Mouse (Mus musculus) left cerebral cortex, postnatal 14 days (tissue): ENCODE measurements around the gene Apon. TPM values are rescaled to one million over a fixed set of nuclear protein-coding genes. Genes with fewer than 3 reads are reported as not detected.
A peak's percentile ranks its signal among the peaks of the same experiment; 100 is the strongest.
"Not testable (repeated sequence)": the region's sequence is repeated elsewhere in the genome, so short reads cannot be mapped to it uniquely, and the experiment has no call there.

Experiments used
- DNase-seq, 2 experiments: peaks; one replicate each; pipeline ENCODE4 v3.0.0; 2021 to 2022; ENCODE audit warnings: low spot score in 2 of 2, mixed read lengths in 1 of 2
- intact Hi-C: fragments of 180-260 bp; cut with DNase I; formaldehyde crosslinking; loops from one replicate; pipeline ENCODE4 v1.15.1; 2025
- total RNA-seq, 2 experiments: library from RNA; stranded (reverse); gene quantifications; 2 replicates each; pipeline ENCODE4 v1.2.3; 2021

Gene Apon
- total RNA-seq, 2 experiments from 2014 or later = not detected

GRCm38 (mm10) chr10:128268371-128268770 lies 14.5 kb downstream of the Apon start, which contains the start of gene Apof:
Gene Apof (plus strand): TSS chr10:128268671.
- DNase-seq = no peak
- intact Hi-C loops = no loop called here

- intact Hi-C loops = no loop called here
- DNase-seq = no peak
Measured at GRCm38 (mm10) chr10:128269206-128269910, 15.5 kb downstream of the Apon start.

GRCm38 (mm10) chr10:128270287-128270841 lies 16.5 kb downstream of the Apon start, which contains the start of gene Stat2:
Gene Stat2 (plus strand): TSS chr10:128270559.
- peak; percentile 98 for DNase-seq
- intact Hi-C loops = no loop called here

- intact Hi-C loops = no loop called here
- no peak for DNase-seq
Measured at GRCm38 (mm10) chr10:128270866-128271265, 17.0 kb downstream of the Apon start.

GRCm38 (mm10) chr10:128271883-128272282 lies 18.0 kb downstream of the Apon start:
- intact Hi-C loops = no loop called here
- DNase-seq = no peak

- DNase-seq, intact Hi-C loops: not testable (repeated sequence)
Measured at GRCm38 (mm10) chr10:128272819-128273439, 19.0 kb downstream of the Apon start.

GRCm38 (mm10) chr10:128275374-128275773 lies 21.5 kb downstream of the Apon start:
- intact Hi-C loops, DNase-seq: not testable (repeated sequence)

- DNase-seq = no peak
- intact Hi-C loops = no loop called here
Measured at GRCm38 (mm10) chr10:128278158-128278557, 24.3 kb downstream of the Apon start.

- no peak for DNase-seq
- intact Hi-C loops = loop anchor here (5.0 kb wide), 2 partner anchors 44 to 69 kb away; partner anchors contain the start of gene Spryd4
Measured at GRCm38 (mm10) chr10:128280943-128281342, 27.0 kb downstream of the Apon start.

- intact Hi-C loops = loop anchor here (5.0 kb wide), 2 partner anchors 44 to 69 kb away; partner anchors contain the start of gene Spryd4
- no peak for DNase-seq
Measured at GRCm38 (mm10) chr10:128281682-128282081, 27.8 kb downstream of the Apon start.

GRCm38 (mm10) chr10:128282886-128283450 lies 29.1 kb downstream of the Apon start:
- DNase-seq = no peak
- intact Hi-C loops = loop anchor here (5.0 kb wide), 2 partner anchors 46 to 71 kb away; partner anchors contain the start of gene Spryd4

GRCm38 (mm10) chr10:128283604-128284579 lies 30.0 kb downstream of the Apon start:
- DNase-seq = peak; percentile 64 to 74
- intact Hi-C loops = loop anchor here (5.0 kb wide), 2 partner anchors 47 to 72 kb away; partner anchors contain the start of gene Spryd4

- DNase-seq, intact Hi-C loops: not testable (repeated sequence)
Measured at GRCm38 (mm10) chr10:128290594-128290993, 36.7 kb downstream of the Apon start.

- DNase-seq = no peak
- intact Hi-C loops = no loop called here
Measured at GRCm38 (mm10) chr10:128296370-128297090, 42.6 kb downstream of the Apon start.

- no peak for DNase-seq
- intact Hi-C loops = no loop called here
Measured at GRCm38 (mm10) chr10:128297221-128297620, 43.3 kb downstream of the Apon start.

- DNase-seq = no peak
Measured at GRCm38 (mm10) chr10:128297622-128298021, 43.7 kb downstream of the Apon start.

GRCm38 (mm10) chr10:128298243-128298642 lies 44.3 kb downstream of the Apon start:
- no peak for DNase-seq

More at GRCm38 (mm10) chr10:128297622-128298021, 43.7 kb downstream of the Apon start:
- intact Hi-C loops = no loop called here

GRCm38 (mm10) chr10:128298702-128299171 lies 44.8 kb downstream of the Apon start, which contains the start of gene Il23a:
Gene Il23a (minus strand): TSS chr10:128298752.
- intact Hi-C loops = no loop called here
- DNase-seq = no peak

More at GRCm38 (mm10) chr10:128298243-128298642, 44.3 kb downstream of the Apon start:
- intact Hi-C loops = no loop called here
